Mouse (Mus musculus) erythroblast, embryonic 14.5 days (primary cell): ENCODE results near the gene Tarsl2. TPM values are rescaled to one million over a fixed set of nuclear protein-coding genes. Genes with fewer than 3 reads are reported as not detected.
A peak's percentile ranks its signal among the peaks of the same experiment; 100 is the strongest.

ENCODE experiments used
- H3K27me3 ChIP-seq: 2 replicates; pipeline ENCODE4 v1.6.1; 2012; ENCODE audit warnings: inconsistent platforms; ENCODE audit not compliant: control insufficient read depth
- H3K36me3 ChIP-seq: 2 replicates; pipeline ENCODE4 v1.6.1; 2012; ENCODE audit warnings: mild to moderate bottlenecking, inconsistent platforms; ENCODE audit not compliant: control insufficient read depth
- H3K4me1 ChIP-seq: 2 replicates; pipeline ENCODE4 v1.6.1; 2012; ENCODE audit warnings: inconsistent platforms; ENCODE audit not compliant: control insufficient read depth
- H3K4me3 ChIP-seq: replicated peaks from 2 replicates; pipeline ENCODE3; 2012; ENCODE audit warnings: moderate library complexity, mild to moderate bottlenecking, inconsistent platforms
- H3K9me3 ChIP-seq: 2 replicates; pipeline ENCODE4 v1.6.1; 2012; ENCODE audit warnings: low read length, inconsistent platforms, mixed read lengths; ENCODE audit not compliant: control insufficient read depth
- GATA1 ChIP-seq: IDR thresholded peaks from 2 replicates; pipeline ENCODE4 v1.6.1; 2012; ENCODE audit warnings: low read length, inconsistent platforms, mixed read lengths
- TAL1 ChIP-seq: IDR thresholded peaks from 3 replicates; pipeline ENCODE4 v1.6.1; 2012; ENCODE audit warnings: low read length, inconsistent platforms, mixed read lengths
- polyA plus RNA-seq: library from polyadenylated mRNA; stranded (reverse); fragments of >175 nt; gene quantifications from 2 replicates; pipeline ENCODE4 v1.2.3, GENCODE M21; 2012

Tarsl2 gene
- 1.1 and 1.5 TPM in 2 replicates for polyA plus RNA-seq

GRCm38 (mm10) chr7:65644643-65645351 lies at the start of gene Tarsl2:
Tarsl2 (plus strand) TSS chr7:65644898.
- no peaks in the 10 kb centered on the region for H3K9me3 ChIP-seq
- no peaks in the 10 kb centered on the region for H3K27me3 ChIP-seq
- peaks cover 72% of the 10 kb centered on the region for H3K4me1 ChIP-seq
- TF ChIP-seq GATA1 (no peak), TAL1 (no peak)
- H3K4me3 ChIP-seq, result peak within 1 kb of the TSS; percentile 86
- peaks cover 39% of the 10 kb centered on the region for H3K36me3 ChIP-seq

- Histone ChIP-seq H3K4me1 (no peaks in the 10 kb centered on the region), H3K27me3 (no peaks in the 10 kb centered on the region), H3K9me3 (no peaks in the 10 kb centered on the region; the same call in 1 of the 2 replicates), H3K36me3 (no peaks in the 10 kb centered on the region), H3K4me3 (no peak overlapping the region)
- no peak for TF ChIP-seq TAL1
- TF ChIP-seq GATA1, result no peak
Measured at GRCm38 (mm10) chr7:65606124-65606523, 38.6 kb upstream of the Tarsl2 start.

- Histone ChIP-seq H3K4me3 (no peak overlapping the region), H3K9me3 (no peaks in the 10 kb centered on the region), H3K36me3 (no peaks in the 10 kb centered on the region), H3K4me1 (no peaks in the 10 kb centered on the region), H3K27me3 (no peaks in the 10 kb centered on the region)
- no peak for TF ChIP-seq TAL1
- no peak for TF ChIP-seq GATA1
Measured at GRCm38 (mm10) chr7:65607003-65607402, 37.7 kb upstream of the Tarsl2 start.

- Histone ChIP-seq H3K4me3 (no peak overlapping the region), H3K9me3 (no peaks in the 10 kb centered on the region), H3K27me3 (no peaks in the 10 kb centered on the region), H3K4me1 (no peaks in the 10 kb centered on the region), H3K36me3 (no peaks in the 10 kb centered on the region)
- no peak for TF ChIP-seq GATA1
- TF ChIP-seq TAL1, result no peak
Measured at GRCm38 (mm10) chr7:65610171-65610570, 34.5 kb upstream of the Tarsl2 start.

- Histone ChIP-seq H3K27me3 (no peaks in the 10 kb centered on the region), H3K36me3 (no peaks in the 10 kb centered on the region), H3K4me1 (no peaks in the 10 kb centered on the region), H3K9me3 (no peaks in the 10 kb centered on the region), H3K4me3 (no peak overlapping the region)
- no peak for TF ChIP-seq GATA1
- TF ChIP-seq TAL1, result no peak
Measured at GRCm38 (mm10) chr7:65610673-65611072, 34.0 kb upstream of the Tarsl2 start.

- no peaks in the 10 kb centered on the region for H3K9me3 ChIP-seq
- no peak overlapping the region for H3K4me3 ChIP-seq
- no peaks in the 10 kb centered on the region for H3K36me3 ChIP-seq
- no peaks in the 10 kb centered on the region for H3K4me1 ChIP-seq
- H3K27me3 ChIP-seq, result no peaks in the 10 kb centered on the region
- TF ChIP-seq GATA1, result no peak
- no peak for TF ChIP-seq TAL1
Measured at GRCm38 (mm10) chr7:65611298-65611697, 33.4 kb upstream of the Tarsl2 start.

GRCm38 (mm10) chr7:65613723-65614122 lies 31.0 kb upstream of the Tarsl2 start:
- TF ChIP-seq GATA1 (no peak), TAL1 (no peak)
- Histone ChIP-seq H3K4me1 (no peaks in the 10 kb centered on the region), H3K4me3 (no peak overlapping the region), H3K36me3 (no peaks in the 10 kb centered on the region), H3K9me3 (no peaks in the 10 kb centered on the region), H3K27me3 (no peaks in the 10 kb centered on the region)

- Histone ChIP-seq H3K36me3 (no peaks in the 10 kb centered on the region), H3K4me1 (no peaks in the 10 kb centered on the region), H3K4me3 (no peak overlapping the region), H3K9me3 (no peaks in the 10 kb centered on the region), H3K27me3 (peaks cover 4% of the 10 kb centered on the region; the same call in 1 of the 2 replicates)
- TF ChIP-seq TAL1 (no peak), GATA1 (no peak)
Measured at GRCm38 (mm10) chr7:65618751-65619150, 25.9 kb upstream of the Tarsl2 start.

- no peaks in the 10 kb centered on the region for H3K36me3 ChIP-seq
- H3K4me1 ChIP-seq, result no peaks in the 10 kb centered on the region
- no peaks in the 10 kb centered on the region for H3K9me3 ChIP-seq
- no peak overlapping the region for H3K4me3 ChIP-seq
- peaks cover 4% of the 10 kb centered on the region; the same call in 1 of the 2 replicates for H3K27me3 ChIP-seq
- no peak for TF ChIP-seq TAL1
- no peak for TF ChIP-seq GATA1
Measured at GRCm38 (mm10) chr7:65620746-65621145, 24.0 kb upstream of the Tarsl2 start.
